Mouse (Mus musculus): Measurements from ENCODE around the gene Gm14862. TPM values are rescaled to one million over a fixed set of nuclear protein-coding genes. Genes with fewer than 3 reads are reported as not detected.

Gene Gm14862
- polyA plus RNA-seq, 1 experiment from 2014 or later = not detected

GRCm38 (mm10) chrX:9216244-9216643 lies 40.5 kb downstream of the Gm14862 start:
- H3K27me3 ChIP-seq (replicated peaks; ENCODE audit: low read depth, poor library complexity, severe bottlenecking) = no peaks in the 10 kb centered on the region
- DNase-seq (ENCODE audit: low spot score) = peak; percentile 15
- no peaks in the 10 kb centered on the region for H3K4me1 ChIP-seq
- no peak overlapping the region for H3K4me3 ChIP-seq
- no peak overlapping the region for H3K27ac ChIP-seq (replicated peaks)
- no peaks in the 10 kb centered on the region; the same call in 1 of the 2 replicates for H3K9me3 ChIP-seq
- H3K36me3 ChIP-seq (replicated peaks) = no peaks in the 10 kb centered on the region
- WGBS = 91% methylated on average over 2 of the region's 2 CpGs

DNA sequence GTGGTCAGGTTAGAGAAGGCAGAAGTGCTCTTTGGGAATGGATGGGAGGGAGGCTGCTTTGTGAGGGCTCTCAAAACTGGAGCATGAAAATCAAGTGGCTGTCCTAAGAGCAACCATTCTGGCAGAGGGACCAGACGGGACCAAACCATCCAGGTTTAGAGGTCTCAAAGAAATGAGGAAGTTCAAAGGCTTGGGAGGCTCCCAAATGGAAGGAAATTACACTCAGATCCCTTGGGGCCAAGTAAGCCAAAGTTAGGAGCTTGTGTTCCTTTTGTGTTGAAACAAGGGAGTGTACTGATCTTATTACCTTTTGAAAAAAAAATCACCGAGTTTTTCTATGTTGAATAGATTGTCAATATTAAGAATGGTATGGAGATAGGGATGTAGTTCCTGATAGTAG lies 51.6 kb downstream of the Gm14862 start:
- DNase-seq (ENCODE audit: low spot score) = no peak
- peaks cover 2% of the 10 kb centered on the region; the same call in 1 of the 2 replicates for H3K9me3 ChIP-seq
- no peaks in the 10 kb centered on the region for H3K36me3 ChIP-seq (replicated peaks)
- no peak overlapping the region for H3K4me3 ChIP-seq
- 0 out of 2 replicates have a peak, but pooled peaks cover 4% of the 10 kb centered on the region for H3K4me1 ChIP-seq
- H3K27ac ChIP-seq (replicated peaks) = no peak overlapping the region
- peaks cover 6% of the 10 kb centered on the region for H3K27me3 ChIP-seq (replicated peaks; ENCODE audit: low read depth, poor library complexity, severe bottlenecking)
- 67% methylated on average over 2 of the region's 2 CpGs for WGBS

- H3K4me1 ChIP-seq = 0 out of 2 replicates have a peak, but pooled peaks cover 7% of the 10 kb centered on the region
- H3K36me3 ChIP-seq (replicated peaks) = no peaks in the 10 kb centered on the region
- H3K4me3 ChIP-seq = no peak overlapping the region
- H3K27ac ChIP-seq (replicated peaks) = no peak overlapping the region
- H3K27me3 ChIP-seq (replicated peaks; ENCODE audit: low read depth, poor library complexity, severe bottlenecking) = peaks cover 25% of the 10 kb centered on the region
- DNase-seq (ENCODE audit: low spot score) = no peak
- 75% methylated on average over 7 of the region's 7 CpGs for WGBS
- H3K9me3 ChIP-seq = peaks cover 2% of the 10 kb centered on the region; the same call in 1 of the 2 replicates
Measured at GRCm38 (mm10) chrX:9202781-9203405, 53.8 kb downstream of the Gm14862 start.

DNA sequence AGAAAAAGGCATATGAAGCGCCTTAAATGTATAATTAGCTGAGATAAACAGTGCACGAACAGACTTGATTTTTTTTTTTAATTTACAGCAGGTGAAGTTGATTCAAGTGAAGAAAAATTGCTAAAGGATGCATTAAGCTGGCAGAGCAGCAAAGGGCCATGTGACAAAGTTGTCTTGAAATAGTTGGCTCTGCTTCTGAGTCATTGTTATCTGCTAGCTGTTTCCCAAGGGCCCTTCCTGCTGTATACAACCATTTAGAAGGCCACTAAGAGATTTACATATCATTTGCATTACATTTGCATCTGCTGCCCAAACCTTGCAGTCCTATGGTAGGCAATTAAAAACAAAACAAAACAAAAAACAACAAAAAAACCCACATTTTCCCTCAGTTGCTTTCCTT lies 54.7 kb downstream of the Gm14862 start:
- Histone ChIP-seq H3K9me3 (peaks cover 2% of the 10 kb centered on the region; the same call in 1 of the 2 replicates), H3K36me3 (replicated peaks) (no peaks in the 10 kb centered on the region), H3K27me3 (replicated peaks; ENCODE audit: low read depth, poor library complexity, severe bottlenecking) (peaks cover 25% of the 10 kb centered on the region), H3K4me3 (no peak overlapping the region), H3K27ac (replicated peaks) (no peak overlapping the region), H3K4me1 (0 out of 2 replicates have a peak, but pooled peaks cover 7% of the 10 kb centered on the region)
- WGBS = 67% methylated on average over 2 of the region's 2 CpGs
- no peak for DNase-seq (ENCODE audit: low spot score)

Other genes starting within 250 kb of the Gm14862 start
- gene Fthl17e, start 223.4 kb downstream of the Gm14862 start, polyA plus RNA-seq (2016; fragmentation: Nextera tagmentation; extraction: Ambion mirVana) = not detected in 2 replicates
- gene Fthl17f, start 193.9 kb downstream of the Gm14862 start, polyA plus RNA-seq (2016; fragmentation: Nextera tagmentation; extraction: Ambion mirVana) = not detected in 2 replicates
- not detected in 2 replicates for gene 4930402K13Rik, start 152.3 kb downstream of the Gm14862 start, polyA plus RNA-seq (2016; fragmentation: Nextera tagmentation; extraction: Ambion mirVana)
- 0.26 and 0.43 TPM in 2 replicates for gene Lancl3, start 57.0 kb downstream of the Gm14862 start, polyA plus RNA-seq (2016; fragmentation: Nextera tagmentation; extraction: Ambion mirVana)
- 2.0 TPM in 2 replicates for gene Xk, start 15.9 kb upstream of the Gm14862 start, polyA plus RNA-seq (2016; fragmentation: Nextera tagmentation; extraction: Ambion mirVana)
- not detected in 2 replicates for gene H2al1m, start 26.9 kb upstream of the Gm14862 start, polyA plus RNA-seq (2016; fragmentation: Nextera tagmentation; extraction: Ambion mirVana)
- gene H2al1k, start 93.7 kb upstream of the Gm14862 start, polyA plus RNA-seq (2016; fragmentation: Nextera tagmentation; extraction: Ambion mirVana) = not detected in 2 replicates
- gene Cybb, start 230.9 kb upstream of the Gm14862 start, polyA plus RNA-seq (2016; fragmentation: Nextera tagmentation; extraction: Ambion mirVana) = 0.52 and 0.69 TPM in 2 replicates